Mouse (Mus musculus): Measurements from ENCODE around the gene Tnc.

Tnc gene

GRCm38 (mm10) chr4:64025591-64025990, 21.2 kb downstream of the Tnc start:
- no peak for DNase-seq (ENCODE audit: low spot score)

DNA sequence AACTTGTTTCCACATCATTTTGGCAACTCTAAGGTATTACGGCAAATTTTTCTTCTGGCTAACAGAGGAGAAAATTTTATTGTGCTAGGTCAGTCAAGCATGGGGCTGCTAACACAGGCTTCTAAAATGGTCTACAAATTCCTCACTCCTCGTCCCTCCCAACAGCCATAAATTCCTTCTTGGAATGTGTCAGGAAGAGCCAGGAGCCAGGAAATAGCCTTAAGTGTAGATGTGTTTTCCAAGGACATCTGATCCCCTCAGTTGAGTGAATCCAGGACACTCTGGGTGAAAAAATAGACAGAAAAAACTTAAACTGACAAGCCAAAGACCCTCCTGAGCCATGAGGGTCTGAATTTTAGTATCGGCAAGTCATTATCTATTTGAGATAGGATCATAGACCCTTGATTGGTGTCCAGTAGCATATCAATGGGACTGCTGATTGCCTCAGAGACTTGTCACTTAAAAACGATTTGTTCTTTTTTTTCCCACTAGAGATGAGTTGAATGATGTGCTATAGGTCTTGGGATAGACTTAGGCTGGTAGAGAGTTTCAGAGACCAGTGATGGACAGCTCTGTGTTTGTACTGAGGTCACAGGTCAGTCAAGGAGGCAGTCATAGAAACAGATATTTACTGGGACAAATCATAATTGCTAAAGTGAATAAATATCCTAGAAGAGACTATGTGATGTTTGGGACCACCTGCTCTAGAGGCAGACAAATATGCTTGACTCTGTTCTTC, 22.6 kb downstream of the Tnc start:
- DNase-seq (ENCODE audit: low spot score), result no peak

DNA sequence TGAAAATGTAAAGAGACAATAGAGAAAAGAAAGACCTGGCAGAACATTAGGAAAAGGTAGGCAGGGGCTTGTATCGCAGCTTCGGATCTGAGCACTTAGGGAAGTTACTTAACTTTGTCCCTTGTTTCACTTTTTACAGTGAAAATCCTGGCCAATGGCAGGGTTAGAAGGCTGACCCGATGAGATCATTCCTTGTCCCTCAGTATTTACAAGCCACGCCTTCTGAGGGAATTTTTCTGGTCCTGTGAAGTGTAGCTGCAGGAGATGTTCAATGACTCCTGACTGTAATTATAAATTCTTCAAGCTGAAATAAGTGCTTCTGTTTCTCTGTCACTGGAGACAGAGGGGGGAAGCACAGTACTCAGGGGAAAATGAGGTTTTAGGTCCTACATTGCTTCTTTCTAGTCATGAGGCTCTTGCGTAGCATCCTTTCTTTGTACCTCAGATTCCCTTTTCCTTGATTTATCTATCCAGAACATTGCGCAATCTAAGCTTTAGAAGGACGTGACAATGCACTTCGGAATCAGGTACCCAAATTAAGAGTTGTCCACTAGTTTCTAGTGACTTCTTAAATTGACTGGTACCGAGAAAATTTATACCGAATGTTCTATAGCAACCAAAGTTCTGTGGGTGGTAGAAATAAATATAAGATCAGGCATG, 25.8 kb downstream of the Tnc start:
- no peak for DNase-seq (ENCODE audit: low spot score)

GRCm38 (mm10) chr4:64020151-64020550, 26.7 kb downstream of the Tnc start:
- no peak for DNase-seq (ENCODE audit: low spot score)

GRCm38 (mm10) chr4:64011308-64011707, 35.5 kb downstream of the Tnc start:
- no peak for DNase-seq (ENCODE audit: low spot score)

DNA sequence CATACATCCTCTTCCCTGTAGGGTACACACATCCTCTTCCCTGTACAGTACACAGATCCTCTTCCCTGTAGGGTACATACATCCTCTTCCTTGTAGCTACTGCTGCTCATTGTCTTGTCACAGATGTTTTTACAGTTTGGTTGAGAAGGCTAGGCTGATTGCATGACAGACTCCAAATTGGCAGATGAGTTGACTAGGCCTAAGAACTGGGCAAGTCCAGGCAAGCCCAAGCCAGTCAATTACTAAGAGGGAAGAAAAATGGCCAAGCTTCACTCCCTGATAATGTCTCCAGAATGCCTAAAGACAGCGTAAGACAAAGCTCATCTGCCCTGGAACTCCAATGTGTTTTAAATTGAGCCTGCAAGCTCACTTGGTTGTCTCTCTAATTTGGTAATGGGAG, 36.9 kb downstream of the Tnc start:
- DNase-seq (ENCODE audit: low spot score), result no peak

- DNase-seq (ENCODE audit: low spot score), result no peak
These were observed 41.6 kb downstream of the Tnc start for GRCm38 (mm10) chr4:64005198-64005597.

DNA sequence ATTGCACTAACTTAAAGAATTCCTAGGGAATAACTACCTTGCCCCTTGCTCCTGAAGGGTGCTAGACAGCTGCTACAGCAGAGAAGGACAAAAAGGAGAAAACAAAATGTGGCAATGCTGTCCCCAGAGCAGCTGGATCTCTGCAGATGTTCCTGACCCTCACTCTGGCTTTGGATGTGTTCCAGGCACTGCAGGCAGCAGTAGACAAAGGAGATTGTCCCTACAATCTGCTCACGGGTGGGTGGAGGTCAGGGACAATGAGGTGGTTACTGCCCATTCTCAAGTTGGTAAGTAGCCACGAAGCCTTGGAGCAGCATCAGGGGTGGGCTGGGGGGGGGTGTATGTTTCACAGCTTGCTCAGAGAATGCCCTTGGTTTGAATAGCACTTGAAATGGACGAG, 43.1 kb downstream of the Tnc start:
- DNase-seq (ENCODE audit: low spot score), result no peak

DNA sequence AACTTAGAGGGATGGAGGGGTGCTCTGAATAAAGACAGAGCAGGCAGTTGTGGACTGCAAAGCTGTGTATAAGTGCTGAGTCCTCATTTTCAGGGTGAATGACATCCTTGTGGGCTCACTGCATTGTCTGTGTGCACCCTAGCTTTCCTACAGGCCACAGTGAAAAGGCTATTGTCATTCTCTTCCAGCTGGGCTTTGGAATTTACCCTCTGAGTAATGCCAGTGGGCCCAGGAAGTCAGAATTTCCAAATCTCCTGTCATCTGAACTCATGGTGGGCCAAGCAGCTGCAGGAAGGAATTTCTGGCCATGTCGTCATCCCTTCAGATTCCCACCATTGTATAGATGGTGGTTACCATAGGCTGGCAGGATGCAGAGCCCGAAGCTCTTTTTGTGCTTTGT, 44.6 kb downstream of the Tnc start:
- no peak for DNase-seq (ENCODE audit: low spot score)

DNA sequence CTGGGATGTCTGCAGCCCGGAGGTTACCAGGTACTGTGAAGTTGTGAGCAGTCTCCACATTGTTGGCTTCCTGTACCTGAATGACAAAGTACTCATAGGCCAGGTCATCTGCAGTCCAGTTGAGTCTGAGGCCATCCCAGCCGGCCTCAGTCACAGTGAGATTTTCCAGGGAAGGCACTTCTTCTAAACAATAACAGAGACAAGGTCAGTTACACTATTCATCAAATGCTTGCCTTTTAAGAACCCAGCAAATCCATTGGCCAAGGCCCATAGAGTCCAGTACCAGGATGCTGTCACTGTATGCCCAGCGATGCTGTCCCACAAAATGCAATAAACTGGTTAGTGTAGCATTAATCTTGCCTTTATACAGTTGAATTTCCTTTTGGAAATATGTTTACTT, 46.0 kb downstream of the Tnc start:
- DNase-seq (ENCODE audit: low spot score), result no peak

DNA sequence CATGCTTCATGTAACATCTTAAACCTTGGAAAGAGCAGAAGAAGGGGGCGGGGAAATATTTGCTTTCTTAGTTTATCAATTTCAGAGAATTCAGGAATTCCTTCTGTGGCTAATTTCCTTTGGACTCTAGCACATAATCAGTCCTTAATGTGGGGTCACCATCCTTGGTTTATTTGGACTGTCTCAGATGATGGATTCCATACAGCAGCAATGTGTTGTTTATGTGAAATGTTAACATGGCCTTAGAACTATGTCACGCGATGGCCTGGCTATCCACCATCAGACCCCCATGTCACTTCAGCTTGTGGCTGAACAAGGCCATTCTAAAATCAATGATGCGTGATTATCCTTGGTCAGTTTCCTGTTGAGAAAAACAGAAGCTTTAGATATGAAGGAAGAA, 46.5 kb downstream of the Tnc start:
- DNase-seq (ENCODE audit: low spot score), result no peak

GRCm38 (mm10) chr4:63993462-63994113, 53.2 kb downstream of the Tnc start:
- no peak for DNase-seq (ENCODE audit: low spot score)

GRCm38 (mm10) chr4:63990216-63990615, 56.6 kb downstream of the Tnc start:
- no peak for DNase-seq (ENCODE audit: low spot score)

DNA sequence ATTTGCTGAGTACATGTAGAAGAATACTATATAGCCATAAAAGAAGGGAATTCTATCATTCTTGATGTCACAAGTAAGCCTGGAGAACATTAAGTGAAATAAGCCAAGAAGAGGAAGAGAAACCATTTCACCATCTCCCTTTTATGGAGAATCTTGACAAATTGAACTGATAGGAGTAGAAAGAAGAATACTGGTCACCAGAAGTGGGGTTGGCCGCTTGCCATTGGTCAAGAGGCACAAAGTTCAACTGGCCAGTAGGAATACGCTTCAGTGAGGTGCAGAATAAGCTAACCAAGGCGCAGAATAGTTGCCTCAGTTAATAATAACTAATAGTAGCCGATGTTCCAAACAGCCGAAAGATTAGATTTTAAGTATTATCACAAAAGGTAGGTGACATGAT, 58.7 kb downstream of the Tnc start:
- DNase-seq (ENCODE audit: low spot score), result no peak

GRCm38 (mm10) chr4:63986576-63986975, 60.2 kb downstream of the Tnc start:
- no peak for DNase-seq (ENCODE audit: low spot score)

DNA sequence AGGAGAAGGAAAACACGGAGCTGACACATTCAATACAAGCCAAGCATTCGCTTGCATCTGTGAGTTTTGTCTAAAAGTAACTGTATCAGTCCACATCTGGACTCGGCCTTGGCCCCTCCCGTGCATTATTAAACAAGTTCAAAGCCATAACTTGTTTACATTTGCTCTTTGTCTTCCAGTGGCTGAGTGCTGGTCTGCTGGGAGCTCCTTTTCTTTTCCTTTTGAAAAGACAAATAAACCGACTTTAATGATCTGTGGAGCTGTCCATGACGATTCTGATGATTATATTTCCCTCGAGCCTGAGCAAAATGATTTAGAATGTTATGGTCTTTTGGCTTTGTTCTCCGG, 63.7 kb downstream of the Tnc start:
- no peak for DNase-seq (ENCODE audit: low spot score)

DNA sequence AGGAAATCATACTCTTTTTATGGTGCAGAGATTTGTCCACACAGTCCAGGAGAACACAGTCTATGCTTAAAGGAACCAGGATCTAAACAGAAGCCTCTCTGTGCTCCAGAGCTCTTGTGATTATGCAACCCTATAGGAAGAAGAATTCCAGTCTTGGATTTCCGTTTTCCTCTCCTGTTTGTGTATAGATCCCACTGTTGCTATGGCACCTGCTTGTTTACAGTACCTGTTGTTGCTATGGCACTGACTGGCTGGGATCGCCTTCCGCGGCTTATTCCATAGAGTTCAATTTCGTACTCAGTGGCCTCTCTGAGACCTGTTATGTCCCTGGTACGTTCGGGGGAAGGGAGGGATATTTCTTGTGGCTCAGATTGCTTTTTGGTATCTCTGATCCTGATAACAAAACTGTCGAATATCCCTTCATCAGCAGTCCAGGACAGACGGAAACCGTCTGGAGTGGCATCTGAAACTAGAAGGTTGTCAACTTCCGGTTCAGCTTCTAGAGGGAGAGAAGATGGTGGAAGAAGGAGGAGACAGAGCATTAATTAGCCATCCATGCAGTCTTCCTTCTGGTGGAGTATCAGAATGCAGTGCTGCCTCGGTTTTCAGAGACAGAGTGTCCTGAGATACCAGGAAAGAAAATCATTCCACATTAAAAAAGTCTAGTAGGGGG, 64.3 kb downstream of the Tnc start:
- no peak for DNase-seq (ENCODE audit: low spot score)

- no peak for DNase-seq (ENCODE audit: low spot score)
These were observed 66.5 kb downstream of the Tnc start for GRCm38 (mm10) chr4:63980211-63980794.

- no peak for DNase-seq (ENCODE audit: low spot score)
These were observed 67.2 kb downstream of the Tnc start for GRCm38 (mm10) chr4:63979635-63980034.

- DNase-seq (ENCODE audit: low spot score), result no peak
These were observed 74.3 kb downstream of the Tnc start for GRCm38 (mm10) chr4:63972536-63972935.

- no peak for DNase-seq (ENCODE audit: low spot score)
These were observed 75.1 kb downstream of the Tnc start for GRCm38 (mm10) chr4:63971762-63972161.

- DNase-seq (ENCODE audit: low spot score), result no peak
These were observed 75.9 kb downstream of the Tnc start for GRCm38 (mm10) chr4:63970925-63971324.

DNA sequence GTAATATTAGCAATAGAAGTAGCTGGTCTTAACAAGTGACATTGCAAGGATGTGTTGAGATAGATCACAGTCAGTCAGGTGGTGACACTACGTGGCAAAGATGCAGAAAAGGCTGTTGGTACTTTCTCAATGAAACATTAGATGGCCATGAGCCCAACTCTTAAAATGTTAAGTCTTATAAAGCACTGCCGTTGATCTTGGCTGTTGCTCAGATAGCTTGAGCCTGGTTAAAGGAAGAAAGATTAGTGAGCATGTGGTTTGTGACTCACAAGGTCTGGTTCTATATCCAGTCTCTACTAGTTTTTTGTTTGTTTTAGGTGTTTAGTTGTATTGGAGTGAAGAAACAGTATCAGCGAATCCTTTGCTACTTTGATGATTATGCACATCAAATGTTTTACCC, 76.9 kb downstream of the Tnc start:
- no peak for DNase-seq (ENCODE audit: low spot score)

Measured in ovary, postnatal 10 days (tissue).